Mouse (Mus musculus) CH12.LX (cell line): ENCODE results near the gene Nacc1. TPM values are rescaled to one million over a fixed set of nuclear protein-coding genes. Genes with fewer than 3 reads are reported as not detected.
A peak's percentile ranks its signal among the peaks of the same experiment; 100 is the strongest.

Source experiments
- DNase-seq: peaks from one replicate; pipeline ENCODE4 v3.0.0-alpha.2; 2013; ENCODE audit errors: extremely low read depth
- H3K27ac ChIP-seq: 2 replicates; pipeline ENCODE4 v1.5.1; 2012; ENCODE audit warnings: low read depth, mild to moderate bottlenecking, control low read depth, moderate library complexity; ENCODE audit not compliant: insufficient read depth
- H3K27me3 ChIP-seq: replicated peaks from 2 replicates; pipeline ENCODE3; 2012; ENCODE audit warnings: inconsistent platforms
- H3K36me3 ChIP-seq, 2 experiments: replicated peaks in 1 of 2; 2 replicates each; pipeline versions ENCODE3 to v1.6.1; 2012; ENCODE audit warnings: inconsistent platforms in 1 of 2, low read length in 1 of 2, mild to moderate bottlenecking in 1 of 2, mixed read lengths in 1 of 2, moderate library complexity in 1 of 2; ENCODE audit not compliant: control insufficient read depth in 1 of 2, insufficient read depth in 1 of 2
- H3K4me1 ChIP-seq, 2 experiments: 2 replicates each; pipeline ENCODE4 v1.6.1; 2012; ENCODE audit warnings: inconsistent platforms in 1 of 2, moderate library complexity in 1 of 2; ENCODE audit not compliant: insufficient read depth in 2 of 2, control insufficient read depth in 1 of 2
- H3K4me2 ChIP-seq: 2 replicates; pipeline ENCODE4 v1.6.1; 2012; ENCODE audit warnings: low read depth, mild to moderate bottlenecking, control low read depth; ENCODE audit not compliant: poor library complexity, insufficient read depth, severe bottlenecking
- H3K4me3 ChIP-seq, 3 experiments: fragments of 150-350 bp in 1 of 3; sonication (generic) in 1 of 3; replicated peaks in 1 of 3; 2 replicates each; pipeline versions ENCODE3 to v1.5.1; 2011 to 2012; ENCODE audit warnings: low read depth in 2 of 3, low read length in 2 of 3, mild to moderate bottlenecking in 2 of 3, moderate library complexity in 2 of 3, control low read depth in 1 of 3, improper control_type of control experiment in 1 of 3, inconsistent platforms in 1 of 3, mixed read lengths in 1 of 3; ENCODE audit not compliant: poor library complexity in 1 of 3
- H3K79me2 ChIP-seq: replicated peaks from 2 replicates; pipeline ENCODE4 v1.6.1; 2012; ENCODE audit warnings: mild to moderate bottlenecking, moderate library complexity; ENCODE audit not compliant: control insufficient read depth, poor library complexity, insufficient read depth, severe bottlenecking; ENCODE audit errors: extremely low read depth
- H3K9ac ChIP-seq: 2 replicates; pipeline ENCODE4 v1.6.1; 2012; ENCODE audit warnings: low read depth, mild to moderate bottlenecking, control low read depth, moderate library complexity; ENCODE audit not compliant: insufficient read depth
- H3K9me3 ChIP-seq: replicated peaks from 2 replicates; pipeline ENCODE3; 2012; ENCODE audit warnings: low read length, inconsistent platforms, mixed read lengths
- BHLHE40 ChIP-seq: IDR thresholded peaks from 2 replicates; pipeline ENCODE4 v1.6.1; 2011; ENCODE audit warnings: mild to moderate bottlenecking, low read depth, low read length, improper control_type of control experiment
- CHD1 ChIP-seq: IDR thresholded peaks from 2 replicates; pipeline ENCODE4 v1.6.1; 2012; ENCODE audit warnings: low read depth, low read length, improper control_type of control experiment, inconsistent platforms
- CHD2 ChIP-seq: IDR thresholded peaks from 2 replicates; pipeline ENCODE4 v1.6.1; 2011; ENCODE audit warnings: low read length, improper control_type of control experiment
- CTCF ChIP-seq, 2 experiments: IDR thresholded peaks in 1 of 2; conservative IDR thresholded peaks in 1 of 2; 2 replicates each; pipeline ENCODE4 v1.5.1; 2011 to 2012; ENCODE audit warnings: low read depth in 2 of 2, low read length in 2 of 2, improper control_type of control experiment in 1 of 2, inconsistent platforms in 1 of 2, mild to moderate bottlenecking in 1 of 2, moderate library complexity in 1 of 2
- E2F4 ChIP-seq: IDR thresholded peaks from 2 replicates; pipeline ENCODE4 v1.6.1; 2011; ENCODE audit warnings: low read depth, low read length, improper control_type of control experiment; ENCODE audit not compliant: insufficient replicate concordance
- ELF1 ChIP-seq: IDR thresholded peaks from 2 replicates; pipeline ENCODE4 v1.6.1; 2014; ENCODE audit warnings: low read depth, mild to moderate bottlenecking, inconsistent platforms, low read length, improper control_type of control experiment
- EP300 ChIP-seq: IDR thresholded peaks from 2 replicates; pipeline ENCODE4 v1.6.1; 2011; ENCODE audit warnings: low read length, improper control_type of control experiment
- GABPA ChIP-seq: IDR thresholded peaks from 2 replicates; pipeline ENCODE4 v1.6.1; 2012; ENCODE audit warnings: low read depth, low read length, improper control_type of control experiment, inconsistent platforms; ENCODE audit not compliant: insufficient replicate concordance
- IRF4 ChIP-seq: IDR thresholded peaks from 2 replicates; pipeline ENCODE4 v1.6.1; 2014; ENCODE audit warnings: low read depth, mild to moderate bottlenecking, inconsistent platforms, low read length, improper control_type of control experiment
- JUN ChIP-seq: IDR thresholded peaks from 2 replicates; pipeline ENCODE4 v1.6.1; 2011; ENCODE audit warnings: low read depth, mild to moderate bottlenecking, low read length, improper control_type of control experiment, moderate library complexity; ENCODE audit not compliant: insufficient read depth
- KAT2A ChIP-seq: IDR thresholded peaks from 2 replicates; pipeline ENCODE4 v1.6.1; 2012; ENCODE audit warnings: low read length, improper control_type of control experiment, inconsistent platforms; ENCODE audit not compliant: insufficient replicate concordance
- MAFK ChIP-seq: IDR thresholded peaks from 2 replicates; pipeline ENCODE4 v1.6.1; 2011; ENCODE audit warnings: low read length, improper control_type of control experiment; ENCODE audit not compliant: insufficient replicate concordance
- MAX ChIP-seq: IDR thresholded peaks from 2 replicates; pipeline ENCODE4 v1.6.1; 2011; ENCODE audit warnings: low read length, improper control_type of control experiment
- MAZ ChIP-seq: IDR thresholded peaks from 2 replicates; pipeline ENCODE4 v1.6.1; 2012; ENCODE audit warnings: low read depth, mild to moderate bottlenecking, inconsistent platforms, low read length, improper control_type of control experiment, moderate library complexity
- MXI1 ChIP-seq: IDR thresholded peaks from 2 replicates; pipeline ENCODE4 v1.6.1; 2011; ENCODE audit warnings: mild to moderate bottlenecking, low read depth, low read length, improper control_type of control experiment
- NELFE ChIP-seq: IDR thresholded peaks from 2 replicates; pipeline ENCODE4 v1.6.1; 2011; ENCODE audit warnings: low read depth, low read length, improper control_type of control experiment
- NRF1 ChIP-seq: IDR thresholded peaks from 2 replicates; pipeline ENCODE4 v1.6.1; 2014; ENCODE audit warnings: low read depth, mild to moderate bottlenecking, inconsistent platforms, low read length, improper control_type of control experiment, moderate library complexity
- PAX5 ChIP-seq: IDR thresholded peaks from 2 replicates; pipeline ENCODE4 v1.6.1; 2012; ENCODE audit warnings: low read length, inconsistent platforms, mixed read lengths
- POLR2A ChIP-seq: IDR thresholded peaks from 2 replicates; pipeline ENCODE4 v1.6.1; 2011; ENCODE audit warnings: low read depth, mild to moderate bottlenecking, improper control_type of control experiment, low read length
- POLR2AphosphoS2 ChIP-seq: IDR thresholded peaks from 2 replicates; pipeline ENCODE4 v1.6.1; 2011; ENCODE audit warnings: low read depth, low read length, improper control_type of control experiment
- RAD21 ChIP-seq: IDR thresholded peaks from 2 replicates; pipeline ENCODE4 v1.6.1; 2011; ENCODE audit warnings: low read depth, mild to moderate bottlenecking, low read length, improper control_type of control experiment, moderate library complexity
- SMC3 ChIP-seq: IDR thresholded peaks from 2 replicates; pipeline ENCODE4 v1.6.1; 2011; ENCODE audit warnings: low read depth, low read length, improper control_type of control experiment
- TBP ChIP-seq: conservative IDR thresholded peaks from 2 replicates; pipeline ENCODE4 v1.6.1; 2011; ENCODE audit warnings: low read depth, low read length, improper control_type of control experiment
- TCF12 ChIP-seq: IDR thresholded peaks from 2 replicates; pipeline ENCODE4 v1.6.1; 2014; ENCODE audit warnings: low read depth, mild to moderate bottlenecking, inconsistent platforms, low read length, improper control_type of control experiment
- UBTF ChIP-seq: IDR thresholded peaks from 2 replicates; pipeline ENCODE4 v1.6.1; 2012; ENCODE audit warnings: low read depth, mild to moderate bottlenecking, inconsistent platforms, low read length, improper control_type of control experiment, moderate library complexity
- USF1 ChIP-seq: IDR thresholded peaks from 2 replicates; pipeline ENCODE4 v1.6.1; 2014; ENCODE audit warnings: low read depth, mild to moderate bottlenecking, inconsistent platforms, low read length, improper control_type of control experiment
- USF2 ChIP-seq: conservative IDR thresholded peaks from 2 replicates; pipeline ENCODE4 v1.6.1; 2011; ENCODE audit warnings: low read depth, low read length, improper control_type of control experiment
- ZC3H11A ChIP-seq: IDR thresholded peaks from 2 replicates; pipeline ENCODE4 v1.6.1; 2012; ENCODE audit warnings: low read depth, mild to moderate bottlenecking, inconsistent platforms, low read length, improper control_type of control experiment
- ZMIZ1 ChIP-seq: IDR thresholded peaks from 2 replicates; pipeline ENCODE4 v1.6.1; 2012; ENCODE audit warnings: low read depth, mild to moderate bottlenecking, inconsistent platforms, low read length, improper control_type of control experiment
- ZNF384 ChIP-seq: IDR thresholded peaks from 2 replicates; pipeline ENCODE4 v1.6.1; 2012; ENCODE audit warnings: low read depth, low read length, improper control_type of control experiment, inconsistent platforms
- dilution Hi-C: fragments of 300-500 bp; cut with MboI; formaldehyde crosslinking; loops from 2 replicates; pipeline ENCODE4 v1.14.3; 2020; ENCODE audit warnings: low sequenced_read_pairs; ENCODE audit not compliant: extremely low pct_unique_long_range_greater_than_20kb, extremely low pct_ligation_motif_present
- in situ Hi-C: fragments of 300-500 bp; cut with MboI; formaldehyde crosslinking; loops from 3 replicates; pipeline ENCODE4 v1.14.3; 2019; ENCODE audit warnings: low sequenced_read_pairs, low pct_ligation_motif_present, low pct_unique_long_range_greater_than_20kb, mixed read lengths
- polyA plus RNA-seq: library from polyadenylated mRNA; unstranded; fragments of >175 nt; gene quantifications from 2 replicates; pipeline ENCODE4 v1.2.1, GENCODE M21; 2012; ENCODE audit warnings: low read depth; ENCODE audit not compliant: insufficient read length
- total RNA-seq, 2 experiments: library from RNA; depleted of rRNA; stranded (reverse); fragments of 300-350 nt in 1 of 2; fragments of >200 nt in 1 of 2; gene quantifications; 2 replicates each; pipeline ENCODE4 v1.2.3; 2012 to 2014

Gene Nacc1
- total and polyA plus RNA-seq, 3 experiments = 23.3 to 84.1 (median 45.1) TPM

- dilution Hi-C loops = no loop called here
- peaks cover 0 to 4% of the 10 kb centered on the region in 2 experiments for H3K36me3 ChIP-seq
Measured at GRCm38 (mm10) chr8:84661961-84662571, 25.6 kb downstream of the Nacc1 start.

GRCm38 (mm10) chr8:84661458-84661871, 26.2 kb downstream of the Nacc1 start:
- Histone ChIP-seq H3K27me3 (no peaks in the 10 kb centered on the region), H3K9me3 (no peaks in the 10 kb centered on the region), H3K79me2 (peaks cover 23% of the 10 kb centered on the region), H3K4me2 (peak overlapping the region; percentile 82; the same call in 1 of the 2 replicates), H3K4me3 (peak overlapping the region; percentile 68 to 97 (median 80)), H3K36me3 (no peaks in the 10 kb centered on the region), H3K4me1 (peaks cover 10 to 41% of the 10 kb centered on the region in 2 experiments), H3K9ac (peak overlapping the region; percentile 95), H3K27ac (peak overlapping the region; percentile 97)
- in situ Hi-C loops (no loop called here), dilution Hi-C loops (no loop called here)
- peak; percentile 78 for DNase-seq
- TF ChIP-seq POLR2AphosphoS2 (no peak), EP300 (peak; percentile 44), JUN (no peak), IRF4 (peak; percentile 70), SMC3 (0 out of 2 replicates have a peak, but pooled peaks have one; percentile 4), ZNF384 (no peak), NRF1 (peak; percentile 46; the same call in 1 of the 2 replicates), MAX (peak; percentile 78), CHD1 (no peak), TCF12 (peak; percentile 70; the same call in 1 of the 2 replicates), TBP (0 out of 2 replicates have a peak, but pooled peaks have one; percentile 32), NELFE (peak; percentile 46; the same call in 1 of the 2 replicates), ELF1 (peak; percentile 71), PAX5 (no peak), CTCF (conservative IDR thresholded peaks at IDR 0.05 in 1 of 2, IDR thresholded peaks at IDR 0.05 in 1 of 2; ENCODE audit: low read depth in 2 of 2, low read length in 2 of 2) (no peak), KAT2A (0 out of 2 replicates have a peak, but pooled peaks have one; percentile 55), MAZ (peak; percentile 82), RAD21 (no peak), CHD2 (peak; percentile 69), BHLHE40 (peak; percentile 87), MXI1 (peak; percentile 61; the same call in 1 of the 2 replicates), POLR2A (peak; percentile 60), MAFK (no peak), E2F4 (no peak), ZC3H11A (no peak), USF2 (no peak)

More at GRCm38 (mm10) chr8:84661961-84662571, 25.6 kb downstream of the Nacc1 start:
- Histone ChIP-seq H3K79me2 (peaks cover 23% of the 10 kb centered on the region), H3K9ac (peak overlapping the region; percentile 95), H3K4me3 (peak overlapping the region; percentile 68 to 97 (median 80)), H3K27ac (peak overlapping the region; percentile 97), H3K27me3 (no peaks in the 10 kb centered on the region), H3K4me1 (peaks cover 8 to 41% of the 10 kb centered on the region in 2 experiments), H3K4me2 (0 out of 2 replicates have a peak overlapping the region, but pooled peaks have one; percentile 82), H3K9me3 (no peaks in the 10 kb centered on the region)
- DNase-seq = peak; percentile 49
- TF ChIP-seq GABPA (no peak), BHLHE40 (no peak), CTCF (conservative IDR thresholded peaks at IDR 0.05 in 1 of 2, IDR thresholded peaks at IDR 0.05 in 1 of 2; ENCODE audit: low read depth in 2 of 2, low read length in 2 of 2) (no peak), MAZ (0 out of 2 replicates have a peak, but pooled peaks have one; percentile 49), JUN (no peak), UBTF (peak; percentile 61; the same call in 1 of the 2 replicates), ZMIZ1 (no peak), TBP (no peak), ZNF384 (no peak), USF1 (no peak), ZC3H11A (no peak), MAX (peak; percentile 20; the same call in 1 of the 2 replicates), CHD1 (peak; percentile 79; the same call in 1 of the 2 replicates), USF2 (no peak), IRF4 (no peak), SMC3 (no peak), RAD21 (no peak)
- in situ Hi-C loops = no loop called here
